Mouse (Mus musculus): ENCODE data around the gene Gm11595.
"Not testable (repeated sequence)": the region's sequence is repeated elsewhere in the genome, so short reads cannot be mapped to it uniquely, and the experiment has no call there.

Gm11595 gene

DNA sequence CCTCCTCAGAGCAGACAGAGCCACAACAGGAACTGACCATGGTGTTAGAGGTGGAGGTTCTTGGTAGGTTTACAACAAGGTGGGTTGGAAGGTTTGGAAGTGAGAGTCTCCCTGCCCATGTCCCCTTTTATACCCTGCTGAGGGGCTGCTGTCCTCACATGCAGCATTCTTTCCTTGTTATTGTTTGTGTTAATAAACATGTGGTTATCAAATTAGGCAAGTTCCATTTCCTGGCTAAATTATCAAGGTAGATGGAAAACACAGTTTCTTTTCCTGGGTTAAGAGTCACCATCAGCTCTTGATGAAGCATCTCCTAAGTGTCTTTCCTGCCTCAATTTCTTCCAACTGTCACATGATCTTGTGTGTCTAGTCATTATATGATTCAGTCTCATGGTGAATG lies at the start of gene Gm11595:
Gm11595 (minus strand) TSS at position 101 of the 400 bp plus-strand sequence.
- not testable (repeated sequence) for DNase-seq (ENCODE audit: low read depth in 1 of 2, low spot score in 2 of 2)

GRCm38 (mm10) chr11:99815566-99815965 lies 42.9 kb upstream of the Gm11595 start, which contains the start of gene Gm11564:
TSS of gene Gm11564 (minus strand) at chr11:99815666.
- DNase-seq (ENCODE audit: low read depth in 1 of 2, low spot score in 2 of 2), result not testable (repeated sequence)

DNA sequence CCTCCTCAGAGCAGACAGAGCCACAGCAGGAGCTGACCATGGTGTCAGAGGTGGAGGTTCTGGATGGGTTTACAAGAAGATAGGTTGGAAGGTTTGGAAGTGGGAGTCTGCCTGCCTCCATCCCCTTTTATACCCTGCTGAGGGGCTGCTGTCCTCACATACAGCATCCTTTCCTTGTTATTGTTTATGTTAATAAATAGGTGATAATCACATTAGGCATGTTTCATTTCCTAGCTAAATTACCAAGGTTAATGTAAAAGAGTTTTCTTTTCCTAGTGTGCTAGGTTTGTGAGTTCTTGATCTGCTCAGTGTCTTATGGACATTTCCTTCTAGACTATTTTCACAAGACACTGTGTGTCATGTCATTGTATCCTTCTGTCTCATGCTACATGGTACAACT lies 37.1 kb upstream of the Gm11595 start, which contains the start of gene Krtap4-13:
Krtap4-13 (minus strand) TSS at position 101 of the 400 bp plus-strand sequence.
- DNase-seq (ENCODE audit: low read depth in 1 of 2, low spot score in 2 of 2), result not testable (repeated sequence)

- not testable (repeated sequence) for DNase-seq (ENCODE audit: low read depth in 1 of 2, low spot score in 2 of 2)
These were observed 31.6 kb upstream of the Gm11595 start, which contains the start of gene Gm11554 for GRCm38 (mm10) chr11:99804346-99804745. TSS of gene Gm11554 (minus strand) at chr11:99804446.

DNA sequence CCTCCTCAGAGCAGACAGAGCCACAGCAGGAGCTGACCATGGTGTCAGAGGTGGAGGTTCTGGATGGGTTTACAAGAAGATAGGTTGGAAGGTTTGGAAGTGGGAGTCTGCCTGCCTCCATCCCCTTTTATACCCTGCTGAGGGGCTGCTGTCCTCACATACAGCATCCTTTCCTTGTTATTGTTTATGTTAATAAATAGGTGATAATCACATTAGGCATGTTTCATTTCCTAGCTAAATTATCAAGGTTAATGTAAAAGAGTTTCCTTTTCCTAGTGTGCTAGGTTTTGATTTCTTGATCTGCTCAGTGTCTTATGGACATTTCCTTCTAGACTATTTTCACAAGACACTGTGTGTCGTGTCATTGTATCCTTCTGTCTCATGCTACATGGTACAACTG lies 26.1 kb upstream of the Gm11595 start, which contains the start of gene Gm11569:
Gm11569 (minus strand) TSS at position 101 of the 400 bp plus-strand sequence.
- DNase-seq (ENCODE audit: low read depth in 1 of 2, low spot score in 2 of 2), result not testable (repeated sequence)

- DNase-seq (ENCODE audit: low read depth in 1 of 2, low spot score in 2 of 2), result no peak
These were observed 20.7 kb upstream of the Gm11595 start, which contains the start of gene Gm11596 for GRCm38 (mm10) chr11:99793367-99793766. TSS of gene Gm11596 (minus strand) at chr11:99793467.

GRCm38 (mm10) chr11:99784900-99785299 lies 12.2 kb upstream of the Gm11595 start, which contains the start of gene Krtap4-9:
TSS of gene Krtap4-9 (plus strand) at chr11:99785200.
- DNase-seq (ENCODE audit: low read depth in 1 of 2, low spot score in 2 of 2), result not testable (repeated sequence)

- no peak for DNase-seq (ENCODE audit: low read depth in 1 of 2, low spot score in 2 of 2)
These were observed 7.9 kb upstream of the Gm11595 start, which contains the start of gene Krtap4-8 for GRCm38 (mm10) chr11:99780604-99781003. TSS of gene Krtap4-8 (minus strand) at chr11:99780704.

DNA sequence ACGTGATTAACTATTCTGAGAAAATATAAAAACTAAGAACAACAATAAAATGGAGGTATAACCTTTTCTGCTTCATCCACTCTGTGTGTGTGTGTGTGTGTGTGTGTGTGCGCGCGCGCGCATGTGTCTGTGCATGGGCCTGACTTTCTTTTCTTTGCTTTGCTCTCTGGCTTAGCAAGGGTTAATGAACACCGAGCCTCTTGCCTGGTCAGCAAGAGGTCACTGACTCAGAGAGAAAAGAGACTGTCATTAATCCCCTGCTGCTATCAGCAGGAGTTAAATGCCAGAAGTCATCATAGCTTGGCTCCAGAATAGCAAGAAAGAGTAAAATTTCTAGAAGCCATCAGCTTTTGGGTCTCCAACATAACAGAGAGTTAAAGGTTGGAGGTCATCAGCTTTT lies 5.7 kb upstream of the Gm11595 start:
- DNase-seq (ENCODE audit: low read depth in 1 of 2, low spot score in 2 of 2), result no peak

- DNase-seq (ENCODE audit: low read depth in 1 of 2, low spot score in 2 of 2), result no peak
These were observed 4.3 kb downstream of the Gm11595 start for GRCm38 (mm10) chr11:99768410-99768809.

DNA sequence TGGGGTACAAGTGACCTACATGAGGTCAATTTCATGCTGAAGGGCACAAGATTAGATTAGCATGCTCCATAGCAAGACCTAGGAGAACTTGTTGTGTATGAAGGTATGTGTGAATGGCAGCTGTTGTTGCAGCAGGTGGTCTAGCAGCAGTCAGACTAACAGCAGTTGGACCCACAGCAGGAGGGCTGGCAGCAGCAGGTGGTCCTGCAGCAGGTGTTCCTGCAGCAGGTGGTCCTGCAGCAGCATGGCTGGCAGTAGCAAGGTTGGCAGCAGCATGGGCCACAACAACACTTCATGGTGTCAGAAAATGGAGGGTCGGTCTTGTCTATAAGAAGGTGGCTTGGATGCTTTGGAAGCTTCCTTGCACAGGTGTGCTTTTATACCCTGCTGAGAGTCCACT lies 13.8 kb downstream of the Gm11595 start:
- no peak for DNase-seq (ENCODE audit: low read depth in 1 of 2, low spot score in 2 of 2)

GRCm38 (mm10) chr11:99743985-99744384 lies 28.7 kb downstream of the Gm11595 start:
- DNase-seq (ENCODE audit: low read depth in 1 of 2, low spot score in 2 of 2), result no peak

DNA sequence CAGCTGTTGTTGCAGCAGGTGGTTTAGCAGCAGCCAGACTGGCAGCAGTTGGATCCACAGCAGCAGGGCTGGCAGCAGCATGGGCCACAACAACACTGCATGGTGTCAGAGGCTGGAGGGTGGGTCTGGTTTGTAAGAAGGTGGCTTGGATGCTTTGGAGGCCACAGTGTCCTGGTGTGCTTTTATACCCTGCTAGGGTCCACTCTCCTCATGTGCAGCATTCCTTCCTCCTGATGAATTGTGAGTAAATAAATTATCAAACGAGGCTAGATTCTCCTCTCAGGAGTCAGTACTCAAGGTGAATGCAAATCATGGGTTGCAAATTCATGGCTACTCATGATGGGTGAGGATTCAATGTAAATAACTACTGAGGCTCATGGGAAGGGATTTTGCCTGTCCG lies 38.5 kb downstream of the Gm11595 start, which contains the start of gene Gm14180:
Gm14180 (minus strand) TSS at position 101 of the 400 bp plus-strand sequence.
- no peak for DNase-seq (ENCODE audit: low read depth in 1 of 2, low spot score in 2 of 2)

DNA sequence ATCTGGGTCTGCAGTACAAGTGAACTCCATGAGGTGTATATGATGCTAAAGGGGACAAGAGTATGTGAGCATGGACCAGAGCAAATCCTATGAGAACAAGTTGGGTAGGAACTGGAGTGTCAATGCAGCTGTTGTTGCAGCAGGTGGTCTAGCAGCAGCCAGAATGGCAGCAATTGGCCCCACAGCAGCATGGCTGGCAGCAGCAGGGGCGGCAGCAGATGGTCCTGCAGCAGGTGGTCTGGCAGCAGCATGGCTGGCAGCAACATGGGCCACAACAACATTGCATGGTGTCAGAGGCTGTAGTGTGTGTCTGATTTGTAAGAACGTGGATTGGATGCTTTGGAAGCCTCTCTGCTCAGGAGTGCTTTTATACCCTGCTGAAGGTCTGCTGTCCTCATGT lies 48.7 kb downstream of the Gm11595 start:
- no peak for DNase-seq (ENCODE audit: low read depth in 1 of 2, low spot score in 2 of 2)
